Mouse (Mus musculus) thymus, postnatal 25 days (tissue): ENCODE data around the gene Gm21961.
"Not testable (repeated sequence)": the region's sequence is repeated elsewhere in the genome, so short reads cannot be mapped to it uniquely, and the experiment has no call there.

Experiments used
- DNase-seq: peaks from one replicate; pipeline ENCODE4 v3.0.0; 2022

The Gm21961 gene

DNA sequence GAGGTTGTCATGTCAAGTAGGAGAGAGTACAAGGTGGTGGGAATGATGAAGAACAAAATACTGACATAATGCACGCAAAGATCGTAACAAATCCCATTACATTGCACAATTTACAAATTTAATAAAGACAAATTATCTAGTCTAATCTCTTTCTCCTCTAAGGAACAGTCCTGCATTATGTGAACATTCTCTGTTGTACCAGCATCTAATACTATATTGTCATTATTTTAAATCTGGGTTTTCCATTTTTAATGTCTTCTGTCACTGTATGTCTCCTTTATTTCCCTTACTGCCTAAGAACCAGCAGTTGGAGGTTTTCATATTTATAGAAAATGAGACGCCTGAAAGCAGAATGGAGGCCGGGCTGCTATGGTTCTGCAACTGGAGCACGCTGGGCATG is at the start of gene Gm21961:
Gene Gm21961, minus strand, starts transcription at position 101 of the 400 bp plus-strand sequence.
- no peak for DNase-seq

DNA sequence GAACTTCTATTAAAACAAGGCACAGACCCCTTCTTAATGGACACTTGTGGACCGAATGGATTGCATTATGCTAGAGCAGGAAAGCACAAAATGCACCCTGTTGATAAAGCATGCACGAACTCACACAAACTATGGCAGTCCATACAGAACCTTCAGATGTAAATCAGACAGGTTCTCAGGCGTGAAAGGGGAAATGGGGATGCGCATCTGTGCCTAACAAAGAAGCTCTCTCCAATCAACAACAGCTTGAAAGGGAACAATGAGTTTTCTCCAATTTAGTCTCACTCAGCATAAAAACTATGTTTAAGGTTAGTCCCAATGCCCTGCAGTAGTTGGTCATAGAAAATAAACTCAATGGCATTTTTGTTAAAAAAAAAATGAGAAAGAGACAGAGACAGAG is 27.3 kb upstream of the Gm21961 start:
- no peak for DNase-seq

DNA sequence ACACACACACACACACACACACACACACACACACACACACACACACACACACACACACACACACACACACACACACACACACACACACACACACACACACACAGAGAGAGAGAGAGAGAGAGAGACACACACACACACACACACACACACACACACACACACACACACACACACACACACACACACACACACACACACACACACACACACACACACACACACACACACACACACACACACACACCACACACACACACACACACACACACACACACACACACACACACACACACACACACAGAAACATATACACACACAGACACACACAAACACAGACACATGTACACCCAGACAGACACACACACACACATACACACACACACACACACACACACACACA is 24.5 kb upstream of the Gm21961 start:
- DNase-seq: not testable (repeated sequence)

DNA sequence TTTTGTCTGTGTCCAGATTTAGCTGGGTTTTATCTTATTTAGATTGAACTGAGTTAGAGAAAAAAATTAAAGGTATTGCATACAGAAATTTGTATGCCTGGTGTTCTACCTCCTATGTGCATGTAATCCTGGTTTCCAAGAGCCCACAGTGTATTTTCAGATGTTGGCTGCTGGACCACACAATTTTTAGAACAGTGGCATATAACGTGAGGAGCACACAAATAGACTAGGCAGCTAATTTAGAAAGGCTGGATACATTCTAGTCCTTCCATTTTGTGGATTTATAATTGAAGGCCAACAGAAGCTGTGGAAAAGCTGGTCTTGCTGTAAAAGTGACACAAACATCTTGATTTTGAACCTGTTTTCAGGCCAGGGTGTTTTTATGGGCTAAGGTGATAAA is 3.3 kb upstream of the Gm21961 start:
- no peak for DNase-seq

DNA sequence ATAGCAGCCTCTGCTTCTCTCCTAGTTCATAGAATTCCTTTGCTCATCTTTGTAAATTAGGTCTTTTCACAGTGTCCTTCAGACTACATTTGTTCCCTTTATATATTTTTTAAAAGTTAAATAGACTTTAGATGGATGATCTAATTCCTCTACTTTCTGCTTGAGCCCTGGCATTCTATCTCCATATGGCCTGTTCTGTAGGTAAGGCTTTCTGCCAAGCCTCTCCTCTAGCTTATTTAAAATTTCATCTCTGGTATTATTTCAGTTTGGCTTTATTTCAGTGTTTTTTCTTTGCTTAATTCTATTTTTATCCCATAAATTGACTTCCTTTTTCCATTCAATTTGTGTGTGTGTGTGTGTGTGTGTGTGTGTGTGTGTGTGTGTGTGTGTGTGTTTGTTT is 8.5 kb downstream of the Gm21961 start:
- no peak for DNase-seq

DNA sequence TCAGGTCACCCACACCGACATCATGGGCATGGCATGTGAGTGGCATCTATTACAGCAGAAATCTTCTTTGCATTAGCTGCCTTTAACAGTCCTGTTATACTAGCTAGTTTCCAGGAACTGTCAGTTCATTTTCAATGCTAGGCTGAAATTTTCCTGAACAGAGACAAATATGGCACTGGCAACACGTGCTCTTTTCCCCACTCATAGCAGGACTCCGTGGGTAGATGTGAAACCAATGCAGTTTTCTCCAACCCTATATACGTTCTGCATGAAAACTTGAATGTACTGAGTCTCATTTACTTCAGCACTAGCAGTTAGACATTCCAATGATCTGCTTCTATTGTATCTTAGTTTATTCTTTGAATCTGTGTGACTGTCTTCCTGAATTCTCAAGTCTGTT is 20.2 kb downstream of the Gm21961 start:
- DNase-seq: no peak

DNA sequence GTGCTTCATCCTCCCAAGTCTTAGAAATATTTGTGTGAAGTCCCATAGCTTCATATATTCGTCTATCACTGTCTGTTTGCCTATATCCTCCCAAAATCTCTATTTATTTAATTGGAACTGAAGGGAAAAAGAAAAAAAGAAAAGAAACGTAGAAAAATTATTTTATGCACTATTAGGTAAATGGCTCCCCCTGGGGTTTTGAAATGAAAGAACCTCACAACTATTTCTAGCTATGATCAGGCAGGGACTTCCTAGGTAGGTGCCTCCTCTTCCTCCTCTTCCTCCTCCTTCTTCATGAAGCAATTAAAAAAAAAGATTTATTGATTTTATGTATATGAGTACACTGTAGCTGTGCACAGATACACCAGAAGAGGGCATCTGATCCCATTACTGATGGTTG is 34.7 kb downstream of the Gm21961 start:
- DNase-seq: no peak

DNA sequence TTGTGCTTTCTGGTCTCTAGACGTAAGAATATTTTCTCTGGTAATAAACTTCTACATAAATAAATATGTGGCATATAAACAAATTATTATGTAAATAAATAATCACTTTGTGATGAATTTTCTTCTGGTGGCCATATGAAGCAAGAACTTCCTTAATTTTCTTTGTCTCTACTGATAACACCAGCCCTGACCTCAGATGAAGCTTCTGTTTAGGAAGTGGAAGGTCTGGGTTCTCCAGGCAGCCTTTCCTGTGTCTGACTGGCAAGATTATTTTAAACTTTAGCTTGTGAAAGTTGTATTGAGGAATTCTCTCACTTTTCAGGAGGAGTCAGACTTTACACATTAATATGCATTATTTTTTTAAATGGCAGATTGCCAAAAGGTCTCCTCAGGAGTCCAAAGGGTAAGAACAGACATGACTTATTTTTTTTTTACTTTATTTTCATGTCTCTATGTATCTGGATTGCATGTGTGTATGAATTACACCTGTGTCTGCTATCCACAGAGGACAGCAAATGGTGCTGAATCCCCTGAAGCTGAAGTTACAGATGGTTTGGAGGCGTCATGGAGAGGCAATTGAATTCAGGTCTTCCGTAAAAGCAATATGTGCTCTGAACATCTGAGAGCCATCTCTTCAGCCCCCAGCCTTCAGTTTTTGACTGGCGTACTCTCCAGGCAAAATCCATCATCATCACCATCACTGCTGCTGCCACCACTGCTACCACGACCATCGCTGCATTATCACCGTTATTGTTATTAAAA is 38.5 kb downstream of the Gm21961 start:
- DNase-seq: no peak
